Mouse (Mus musculus): ENCODE results near the gene Trmt10a.

DNA sequence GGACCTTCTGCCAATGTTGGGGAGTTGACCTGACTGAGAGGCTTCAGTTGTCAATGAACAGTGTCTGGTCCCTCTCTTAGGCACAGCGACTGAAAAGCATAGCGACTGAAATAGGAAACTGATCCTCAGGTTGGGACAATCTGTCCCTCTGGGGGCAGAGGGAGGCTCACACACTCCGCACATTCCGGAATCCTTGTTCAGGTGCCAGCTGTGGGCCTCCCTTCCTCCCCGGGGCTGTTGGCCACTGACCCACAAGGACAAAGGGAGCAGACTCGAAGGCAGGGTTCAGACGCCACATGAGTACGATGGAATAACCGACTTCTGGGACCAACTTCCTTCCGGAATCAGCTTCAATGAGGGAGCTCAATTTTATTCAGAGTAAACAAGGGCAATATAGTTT, 18.4 kb downstream of the Trmt10a start:
- TF ChIP-seq CTCF (IDR thresholded peaks at IDR 0.05): no peak
- no peak for TF ChIP-seq POLR2A (IDR thresholded peaks at IDR 0.05; ENCODE audit: insufficient read depth, low read depth, low read length)
